Mouse (Mus musculus) right cerebral cortex, postnatal 36 days (tissue): ENCODE measurements around the gene Gm37240.

Source experiments
- DNase-seq, 2 experiments: peaks; one replicate each; pipeline ENCODE4 v3.0.0; 2022; ENCODE audit warnings: low spot score in 2 of 2, mixed read lengths in 1 of 2

Gene Gm37240

GRCm38 (mm10) chr3:84646331-84646845, 1240.9 kb downstream of the Gm37240 start:
- DNase-seq: no peak

GRCm38 (mm10) chr3:84646007-84646290, 1241.4 kb downstream of the Gm37240 start:
- DNase-seq: no peak

- DNase-seq: no peak
These were observed 1241.9 kb downstream of the Gm37240 start for GRCm38 (mm10) chr3:84645156-84646006.

GRCm38 (mm10) chr3:84642942-84643341, 1244.4 kb downstream of the Gm37240 start:
- DNase-seq: no peak

- no peak for DNase-seq
These were observed 1245.9 kb downstream of the Gm37240 start for GRCm38 (mm10) chr3:84641391-84641790.

GRCm38 (mm10) chr3:84640536-84640935, 1246.8 kb downstream of the Gm37240 start:
- no peak for DNase-seq

- DNase-seq: no peak
These were observed 1247.4 kb downstream of the Gm37240 start for GRCm38 (mm10) chr3:84639767-84640500.

GRCm38 (mm10) chr3:84638858-84639257, 1248.5 kb downstream of the Gm37240 start:
- no peak for DNase-seq

- no peak for DNase-seq
These were observed 1249.3 kb downstream of the Gm37240 start for GRCm38 (mm10) chr3:84637890-84638578.

GRCm38 (mm10) chr3:84637095-84637494, 1250.2 kb downstream of the Gm37240 start:
- DNase-seq: no peak

GRCm38 (mm10) chr3:84631586-84631985, 1255.7 kb downstream of the Gm37240 start:
- DNase-seq: no peak

GRCm38 (mm10) chr3:84622026-84622425, 1265.3 kb downstream of the Gm37240 start:
- no peak for DNase-seq

GRCm38 (mm10) chr3:84619725-84620124, 1267.6 kb downstream of the Gm37240 start:
- no peak for DNase-seq

GRCm38 (mm10) chr3:84619056-84619455, 1268.3 kb downstream of the Gm37240 start:
- no peak for DNase-seq

- DNase-seq: no peak
These were observed 1268.7 kb downstream of the Gm37240 start for GRCm38 (mm10) chr3:84618627-84619026.

- no peak for DNase-seq
These were observed 1271.5 kb downstream of the Gm37240 start for GRCm38 (mm10) chr3:84615856-84616225.

- no peak for DNase-seq
These were observed 1272.1 kb downstream of the Gm37240 start for GRCm38 (mm10) chr3:84615050-84615855.

- DNase-seq: no peak
These were observed 1277.1 kb downstream of the Gm37240 start for GRCm38 (mm10) chr3:84610183-84610710.

GRCm38 (mm10) chr3:84603212-84603611, 1284.1 kb downstream of the Gm37240 start:
- DNase-seq: no peak

GRCm38 (mm10) chr3:84602759-84603158, 1284.6 kb downstream of the Gm37240 start:
- no peak for DNase-seq

- no peak for DNase-seq
These were observed 1285.3 kb downstream of the Gm37240 start for GRCm38 (mm10) chr3:84601870-84602495.
